Mouse (Mus musculus): ENCODE data around the gene Ifngr1. TPM values are rescaled to one million over a fixed set of nuclear protein-coding genes. Genes with fewer than 3 reads are reported as not detected.
"Not testable (repeated sequence)": the region's sequence is repeated elsewhere in the genome, so short reads cannot be mapped to it uniquely, and the experiment has no call there.

Ifngr1 gene
- total RNA-seq, 2 experiments from 2014 or later, result 25.7 to 28.1 TPM

DNA sequence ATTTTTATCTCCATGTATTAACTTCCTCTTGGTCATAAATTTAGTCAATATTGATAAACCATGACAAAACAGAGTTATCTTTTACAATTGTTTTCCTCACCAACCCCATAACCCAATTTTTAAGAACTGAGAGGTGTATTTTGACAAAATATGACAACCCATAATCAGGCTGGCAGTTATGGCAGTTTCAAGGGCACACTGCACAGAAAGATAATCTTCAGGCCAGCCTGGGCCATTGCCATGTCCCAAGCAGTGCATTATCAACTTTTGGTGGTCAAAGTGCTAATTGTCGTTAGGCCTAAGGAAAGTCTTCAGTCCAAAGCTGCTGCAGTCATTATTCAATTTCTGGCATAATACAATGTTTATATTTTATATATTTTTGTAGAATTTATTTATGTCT, 6.9 kb upstream of the Ifngr1 start:
- DNase-seq, result no peak
- intact Hi-C loops (cut with DNase I), result no loop called here

DNA sequence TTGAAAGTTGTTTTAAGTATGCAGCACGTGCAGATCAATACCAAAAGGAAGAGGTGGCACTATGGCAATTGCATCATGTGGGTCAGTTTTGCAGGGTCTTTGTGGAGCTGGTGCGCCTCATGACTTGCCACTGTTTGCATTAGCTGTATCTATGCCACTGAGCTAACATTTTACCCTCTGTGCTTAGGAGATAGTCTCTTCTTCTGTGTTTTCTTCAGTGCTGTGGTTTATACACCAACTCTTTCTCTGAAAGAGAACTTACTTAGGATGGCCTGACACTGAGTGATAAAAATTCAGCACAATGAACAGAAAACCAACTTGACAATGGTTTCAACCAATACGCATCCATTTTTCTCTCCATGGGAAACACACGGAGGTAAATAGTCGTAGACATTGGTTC, 5.9 kb upstream of the Ifngr1 start:
- intact Hi-C loops (cut with DNase I), result no loop called here
- no peak for DNase-seq

DNA sequence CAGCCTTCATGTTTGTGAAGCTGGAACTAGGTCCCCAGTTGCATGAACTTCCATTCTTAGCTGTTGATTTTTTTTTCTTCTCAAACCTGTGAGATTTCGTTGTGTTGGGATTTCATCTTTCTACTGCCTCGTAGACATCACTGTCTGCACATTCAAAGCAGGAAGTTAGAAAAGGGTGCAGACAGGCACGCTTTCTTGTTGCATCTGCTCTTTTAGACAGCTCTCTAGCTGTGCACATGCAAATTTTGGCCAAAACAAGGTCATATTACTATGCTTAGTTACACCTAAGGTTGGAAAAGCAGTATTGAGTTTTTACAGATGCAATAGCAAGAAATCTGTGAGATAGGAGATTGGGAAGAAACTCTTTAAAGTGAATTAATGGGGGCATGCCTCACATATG, 4.5 kb upstream of the Ifngr1 start:
- intact Hi-C loops (cut with DNase I), result no loop called here

DNA sequence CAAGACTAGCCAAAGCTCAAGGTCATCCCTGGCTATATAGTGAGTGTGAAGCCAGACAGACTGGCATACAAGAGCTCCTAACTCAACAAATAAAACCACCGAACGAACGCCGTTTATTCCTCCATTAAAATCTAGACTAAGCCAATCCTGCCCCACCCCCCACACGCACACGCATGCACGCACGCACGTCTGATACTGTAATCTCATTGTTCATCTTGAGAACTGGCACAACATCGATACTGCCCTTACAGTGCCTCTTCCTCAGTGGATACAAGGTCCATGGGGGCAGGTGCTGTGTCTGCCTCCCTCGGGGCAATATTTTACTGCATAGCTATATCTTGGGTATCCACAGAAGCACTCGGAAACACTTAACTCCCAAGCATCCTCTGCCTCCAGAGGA, 2.1 kb upstream of the Ifngr1 start:
- intact Hi-C loops (cut with DNase I), result no loop called here
- DNase-seq, result no peak

More for the DNA sequence above, 4.5 kb upstream of the Ifngr1 start:
- no peak for DNase-seq

DNA sequence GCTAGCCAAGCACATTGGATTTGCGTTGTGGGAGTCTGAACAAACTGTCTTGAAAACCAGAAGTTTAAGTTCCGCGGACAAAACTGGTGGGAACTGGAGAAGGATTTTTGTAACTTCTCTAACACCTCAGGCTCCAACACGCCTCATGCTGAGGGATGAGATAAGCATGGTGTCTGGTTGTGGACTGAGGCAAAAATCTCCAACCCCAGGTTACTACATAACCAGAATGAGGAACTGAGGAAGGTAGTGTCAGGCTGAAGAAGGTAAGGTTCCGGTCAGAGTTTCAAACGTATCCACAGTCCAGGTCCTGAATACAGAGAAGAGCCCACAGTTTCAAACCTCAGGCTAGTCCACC, 486 bp upstream of the Ifngr1 start:
- intact Hi-C loops (cut with DNase I), result no loop called here
- no peak for DNase-seq

DNA sequence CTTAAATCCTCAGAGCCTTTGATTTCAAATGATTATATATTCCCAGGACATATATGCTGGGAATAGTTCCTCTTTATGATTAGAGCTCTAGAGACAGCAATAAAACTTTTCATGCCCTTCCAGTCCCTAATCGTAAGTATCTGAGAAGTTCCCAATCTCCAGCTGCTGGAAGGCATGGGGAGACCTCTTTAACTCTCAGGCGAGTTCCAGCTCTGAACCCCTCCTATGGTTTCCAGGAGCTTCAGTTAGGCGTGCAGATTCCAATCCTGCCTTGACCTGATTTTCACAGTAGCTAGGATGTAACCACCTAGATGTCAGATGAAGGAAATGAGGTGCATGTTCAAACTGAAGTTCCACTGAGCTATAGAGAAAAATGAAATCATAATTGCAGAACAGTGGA, 807 bp downstream of the Ifngr1 start:
- intact Hi-C loops (cut with DNase I), result no loop called here
- no peak for DNase-seq

DNA sequence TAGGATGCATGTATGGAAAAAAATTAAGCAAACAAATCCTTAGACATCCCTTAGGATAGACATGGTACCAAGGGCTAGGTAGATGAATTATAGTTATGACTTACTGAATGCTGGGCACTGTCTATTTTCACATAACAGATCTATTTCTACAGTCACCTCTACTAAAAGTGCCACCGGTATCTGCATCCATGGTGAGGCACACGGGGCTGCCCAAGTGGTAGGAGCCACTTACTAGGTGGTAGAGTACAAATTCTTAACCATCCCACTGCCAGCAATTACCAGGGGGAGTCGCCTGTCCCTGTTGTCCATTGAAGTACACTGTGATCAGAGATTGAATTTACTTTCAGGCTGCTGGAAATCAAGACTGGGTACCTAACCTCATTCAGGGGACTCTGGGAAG, 1.5 kb downstream of the Ifngr1 start:
- DNase-seq, result no peak
- intact Hi-C loops (cut with DNase I), result no loop called here

DNA sequence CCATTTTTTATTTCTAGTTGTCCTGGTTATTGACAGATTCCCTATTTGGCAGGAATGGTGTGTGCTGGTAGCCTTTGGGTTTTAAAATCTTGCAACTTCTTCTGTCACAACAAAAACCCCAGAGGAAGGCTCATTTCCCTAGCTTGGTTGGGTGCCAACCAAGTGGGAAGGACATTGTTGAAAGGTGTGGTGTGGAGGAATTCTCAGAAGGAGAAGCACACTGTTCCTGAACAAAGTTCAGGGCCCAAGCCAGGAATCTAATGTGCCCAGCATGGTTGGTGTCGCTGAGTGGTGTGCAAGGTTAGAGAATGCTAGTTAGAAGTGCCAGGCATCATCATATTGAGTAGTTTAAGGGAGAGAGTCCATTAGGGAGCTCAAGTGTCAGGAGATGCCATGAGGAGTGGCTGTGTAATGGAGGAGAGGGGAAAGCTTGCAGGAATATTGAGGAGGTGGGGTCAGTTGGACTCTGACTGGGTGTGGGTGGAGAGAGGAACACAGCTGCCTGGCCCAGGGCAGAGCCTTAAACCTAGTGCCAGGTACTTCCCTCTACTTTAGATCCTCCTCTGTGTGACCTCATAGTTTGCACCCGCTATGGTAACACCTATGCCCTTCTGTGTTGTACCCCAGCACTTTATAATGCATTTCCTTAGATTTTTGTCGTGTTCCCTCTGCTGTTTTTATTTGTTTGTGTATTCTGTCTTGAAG, 2.6 kb downstream of the Ifngr1 start:
- intact Hi-C loops (cut with DNase I), result no loop called here
- DNase-seq, result no peak

DNA sequence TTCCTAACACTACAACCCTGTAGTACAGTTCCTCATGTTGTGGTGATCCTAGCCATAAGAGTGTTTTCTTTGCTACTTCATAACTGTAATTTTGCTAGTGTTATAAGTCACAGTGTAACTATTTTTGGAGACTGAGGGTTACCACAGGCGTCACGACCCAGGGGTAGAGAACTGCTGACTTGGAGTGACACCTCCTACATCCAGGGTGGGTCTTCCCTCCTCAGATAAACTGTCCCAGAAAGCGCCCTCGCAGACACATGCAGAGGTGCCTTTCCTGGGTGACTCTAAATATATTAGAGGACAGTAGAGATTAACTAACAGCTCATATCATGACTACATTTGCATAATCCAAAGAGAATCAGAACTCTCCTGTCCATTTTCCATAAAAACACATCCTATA, 5.1 kb downstream of the Ifngr1 start:
- intact Hi-C loops (cut with DNase I), result no loop called here
- no peak for DNase-seq

DNA sequence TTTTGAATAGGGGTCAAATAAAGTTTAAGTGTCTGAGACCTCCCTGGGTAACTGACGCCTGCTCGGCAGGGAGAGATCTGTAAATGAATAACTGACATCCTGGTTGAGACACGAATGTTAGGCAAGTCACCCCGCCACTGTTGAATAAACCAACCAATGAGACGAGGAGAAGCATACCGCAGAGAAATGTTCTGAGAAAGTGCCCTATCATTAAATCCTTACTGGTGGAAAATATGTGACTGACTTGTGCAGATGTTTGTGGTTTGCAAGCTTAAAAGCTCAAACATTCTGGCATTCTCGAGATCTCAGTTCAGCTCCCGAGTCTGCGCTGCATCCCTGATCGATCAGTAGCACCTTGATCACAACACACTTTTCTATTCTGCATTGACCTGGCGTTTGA, 6.3 kb downstream of the Ifngr1 start:
- intact Hi-C loops (cut with DNase I), result no loop called here
- no peak for DNase-seq

DNA sequence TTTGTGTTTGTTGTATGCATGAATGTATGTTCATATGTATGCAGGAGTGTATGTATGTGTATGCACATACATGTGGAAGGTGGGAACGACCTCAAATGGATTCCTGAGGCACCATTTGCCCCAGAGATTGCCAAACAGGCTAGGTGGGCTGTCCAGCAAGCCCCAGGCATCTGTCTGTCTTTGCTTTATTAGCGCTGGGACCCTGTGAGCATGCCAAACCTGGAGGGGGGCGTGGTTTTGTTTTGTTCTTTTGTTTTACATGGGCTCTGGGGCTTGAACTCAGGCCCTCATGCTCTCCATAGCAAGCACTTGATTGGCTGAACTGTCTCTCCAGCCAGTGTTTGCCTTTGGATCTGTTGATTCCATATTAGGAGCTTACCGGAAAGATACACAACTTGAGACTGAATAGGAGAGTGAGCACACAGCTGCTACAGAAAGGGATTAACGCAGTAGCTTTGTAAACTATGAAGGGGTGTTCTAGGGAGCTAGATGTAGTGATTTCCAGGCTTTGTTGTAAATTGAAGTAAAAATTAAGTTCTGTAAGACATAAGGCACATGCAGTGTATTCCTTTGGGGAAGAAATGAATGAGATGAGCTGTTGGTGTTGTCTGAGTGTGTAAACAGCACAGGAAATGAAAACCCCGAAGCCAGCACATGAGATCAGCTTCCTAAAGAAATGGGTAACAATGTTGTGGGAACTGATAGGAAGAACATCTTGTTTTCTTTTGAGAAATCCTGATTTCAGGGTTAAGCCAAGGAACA, 7.8 kb downstream of the Ifngr1 start:
- DNase-seq, result no peak
- intact Hi-C loops (cut with DNase I), result no loop called here

DNA sequence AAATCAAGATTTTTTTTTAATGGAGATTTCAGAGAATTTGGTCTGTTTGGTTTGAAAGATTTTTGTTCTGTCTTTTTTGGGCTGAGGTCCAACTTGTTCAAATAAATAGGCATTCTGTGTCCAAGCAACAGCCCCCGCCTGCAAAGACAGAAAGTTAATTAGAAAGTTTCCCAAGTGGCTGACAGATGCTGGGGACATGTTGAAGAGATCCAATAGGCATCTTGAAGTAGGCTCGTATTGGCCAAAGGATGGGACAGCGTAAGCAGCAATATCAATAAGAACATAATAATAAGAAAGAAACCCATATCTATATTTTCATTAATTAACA, 8.3 kb downstream of the Ifngr1 start:
- intact Hi-C loops (cut with DNase I), result no loop called here
- no peak for DNase-seq

DNA sequence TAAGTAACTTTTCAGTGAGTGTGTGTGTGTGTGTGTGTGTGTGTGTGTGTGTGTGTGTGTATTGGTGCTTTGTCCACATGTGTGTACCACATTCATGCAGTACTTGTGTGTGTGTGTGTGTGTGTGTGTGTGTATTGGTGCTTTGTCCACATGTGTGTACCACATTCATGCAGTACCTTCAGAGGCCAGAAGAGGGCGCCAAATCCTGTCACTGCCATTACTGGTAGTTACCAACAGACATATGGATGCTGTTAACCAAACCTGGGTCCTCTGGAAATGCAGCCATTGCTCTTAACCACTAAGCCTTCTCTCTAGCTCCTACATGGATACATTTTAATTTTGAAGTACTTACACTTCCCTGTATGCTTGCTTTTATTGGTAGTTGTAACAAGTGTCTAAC, 9.8 kb downstream of the Ifngr1 start:
- intact Hi-C loops (cut with DNase I), result not testable (repeated sequence)

DNA sequence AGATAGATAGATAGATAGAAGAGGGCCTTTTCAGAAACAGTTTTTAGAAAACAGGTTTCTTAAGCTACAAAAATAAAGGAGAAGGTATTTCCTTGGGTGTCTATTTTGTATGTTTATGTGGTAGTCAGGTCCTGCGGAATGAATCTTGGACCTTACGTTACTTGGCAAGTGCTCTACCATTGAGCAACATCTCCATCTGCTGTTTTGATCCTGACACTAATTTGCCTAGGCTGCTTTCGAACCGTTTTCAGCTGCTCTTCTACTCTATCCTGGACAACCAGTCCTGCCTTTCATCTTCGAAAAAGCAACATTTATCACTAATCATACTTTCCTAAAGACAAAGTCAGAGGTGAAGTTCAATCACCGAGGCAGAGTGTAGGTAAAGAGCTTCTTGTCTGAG, 11.5 kb downstream of the Ifngr1 start:
- DNase-seq, result no peak
- intact Hi-C loops (cut with DNase I), result no loop called here

More for the DNA sequence above, 9.8 kb downstream of the Ifngr1 start:
- not testable (repeated sequence) for DNase-seq

DNA sequence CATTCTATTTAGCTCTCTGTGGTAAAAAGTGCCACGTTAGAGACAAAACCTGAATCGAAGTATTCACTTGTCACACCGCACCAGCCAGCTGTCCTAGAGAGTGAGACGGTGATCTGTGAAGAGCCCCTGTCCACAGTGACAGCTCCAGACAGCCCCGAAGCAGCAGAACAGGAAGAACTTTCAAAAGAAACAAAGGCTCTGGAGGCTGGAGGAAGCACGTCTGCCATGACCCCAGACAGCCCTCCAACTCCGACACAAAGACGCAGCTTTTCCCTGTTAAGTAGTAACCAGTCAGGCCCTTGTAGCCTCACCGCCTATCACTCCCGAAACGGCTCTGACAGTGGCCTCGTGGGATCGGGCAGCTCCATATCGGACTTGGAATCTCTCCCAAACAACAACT, 17.4 kb downstream of the Ifngr1 start:
- intact Hi-C loops (cut with DNase I), result no loop called here
- DNase-seq, result no peak

DNA sequence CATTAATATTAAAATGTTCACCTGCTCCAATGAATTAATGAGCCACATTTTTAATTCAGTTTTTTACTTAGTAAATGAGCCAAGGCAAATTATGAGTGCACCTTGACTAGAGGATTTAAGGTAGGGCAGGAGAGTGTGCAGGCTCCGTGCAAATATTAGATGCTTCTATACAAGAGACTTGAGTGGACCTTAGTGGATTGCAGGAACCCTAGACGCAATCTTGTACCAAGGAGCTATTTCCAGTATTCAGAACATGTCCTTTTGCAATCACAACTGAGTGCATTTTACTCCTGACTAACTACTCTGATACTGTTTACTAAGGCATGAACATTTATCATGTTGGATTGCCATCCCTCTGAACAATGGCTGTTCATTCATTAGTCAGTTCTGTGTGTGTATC, 19.9 kb downstream of the Ifngr1 start:
- no peak for DNase-seq
- intact Hi-C loops (cut with DNase I), result no loop called here

DNA sequence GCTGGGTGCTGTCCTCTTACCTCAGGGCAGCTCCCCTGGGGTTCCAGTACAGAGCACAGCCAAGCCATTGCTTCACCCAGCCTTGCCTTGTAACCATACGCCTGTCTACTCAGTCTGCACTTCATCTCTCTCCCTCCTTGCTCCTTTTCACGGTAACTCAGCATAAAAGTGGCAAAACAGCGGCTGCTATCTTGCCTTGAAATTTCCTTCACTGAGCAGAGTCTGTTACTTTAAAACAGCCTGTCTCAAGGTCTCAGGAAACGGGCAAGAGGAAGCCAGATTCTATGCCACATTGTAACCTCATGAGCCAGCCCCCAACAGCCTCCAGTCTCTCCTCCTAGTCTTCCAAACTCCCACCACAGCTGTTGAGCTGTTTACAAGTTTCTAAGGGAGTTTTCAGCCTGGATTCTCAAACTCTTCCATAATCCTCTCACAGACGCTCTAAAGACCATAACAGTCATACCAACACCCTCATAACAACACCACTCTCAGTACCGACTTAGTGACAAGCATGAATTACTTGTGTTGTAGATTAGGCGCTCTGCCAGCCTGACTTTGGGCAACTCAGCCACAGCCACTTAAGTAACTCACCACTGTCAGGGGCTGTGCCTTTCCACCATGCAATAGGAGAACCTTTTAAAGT, 21.5 kb downstream of the Ifngr1 start:
- intact Hi-C loops (cut with DNase I), result no loop called here
- DNase-seq, result no peak

DNA sequence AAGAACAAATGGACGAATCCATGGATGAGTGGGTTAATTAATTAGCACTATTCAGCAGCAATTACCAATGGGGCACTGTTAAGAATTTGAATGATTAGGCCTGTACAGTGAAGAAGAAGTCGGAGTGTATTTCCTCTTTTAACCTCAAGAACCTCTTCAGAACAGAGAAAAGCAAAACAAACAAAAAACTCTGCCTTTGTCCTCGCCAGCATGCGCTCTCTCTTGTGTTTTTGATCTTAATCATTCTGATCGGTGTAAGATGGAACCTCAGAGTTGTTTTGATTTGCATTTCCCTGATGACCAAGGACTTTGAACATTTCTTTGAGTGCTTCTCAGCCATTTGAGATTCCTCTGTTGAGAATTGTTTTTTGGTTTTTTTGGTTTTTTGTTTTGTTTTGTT, 28.0 kb downstream of the Ifngr1 start:
- intact Hi-C loops (cut with DNase I), result no loop called here
- no peak for DNase-seq

DNA sequence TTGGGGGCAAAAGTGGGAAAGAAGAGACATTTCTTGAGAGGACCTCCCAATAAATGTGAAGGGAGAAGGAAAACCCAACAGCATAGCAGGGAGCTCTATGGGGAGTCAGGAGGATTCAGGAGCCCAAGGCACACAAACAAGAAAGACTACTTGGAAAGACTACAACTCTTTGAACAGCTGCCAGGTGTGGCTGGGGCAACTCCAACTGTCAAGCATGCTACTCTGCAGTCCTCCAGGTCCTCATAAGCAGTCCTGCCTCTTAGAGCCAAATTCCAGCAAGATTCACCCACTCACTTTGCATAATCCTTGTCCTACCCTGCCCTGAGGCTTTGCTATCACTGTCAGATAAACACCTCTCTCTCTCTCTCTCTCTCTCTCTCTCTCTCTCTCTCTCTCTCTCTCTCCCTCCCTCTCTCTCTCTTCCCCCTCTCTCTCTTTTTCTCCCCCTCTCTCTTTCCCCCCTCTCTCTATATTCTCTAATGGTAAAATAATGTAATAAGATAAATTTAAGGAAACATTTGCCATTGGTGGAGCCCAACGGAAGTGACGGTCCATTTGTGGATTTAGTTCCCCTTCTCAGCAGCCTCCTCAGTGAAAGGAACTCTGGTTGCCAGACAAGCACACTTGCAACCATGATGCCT, 29.8 kb downstream of the Ifngr1 start, which contains the start of gene Il22ra2:
TSS of gene Il22ra2 (plus strand) at position 591 of the 641 bp plus-strand sequence.
- intact Hi-C loops (cut with DNase I), result no loop called here
- no peak for DNase-seq

DNA sequence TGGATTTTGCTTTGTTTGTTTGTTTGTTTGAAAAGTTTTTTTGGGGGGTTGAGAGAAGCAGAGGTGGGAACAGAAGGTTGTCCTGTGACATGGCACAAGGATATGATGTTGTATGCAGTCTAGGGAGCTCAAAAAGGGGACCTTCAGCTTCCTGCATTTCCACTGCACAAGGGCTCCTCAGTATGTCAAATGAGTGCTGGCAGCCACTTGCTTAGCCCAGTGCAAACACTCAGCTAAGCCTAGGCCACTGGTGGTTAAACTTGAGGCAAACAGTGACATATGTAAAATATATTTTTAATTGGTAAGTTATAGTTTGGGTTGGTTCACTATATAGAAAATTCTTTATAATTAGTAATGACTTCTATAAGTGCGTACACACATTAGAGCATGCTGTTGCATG, 32.9 kb downstream of the Ifngr1 start:
- no peak for DNase-seq

DNA sequence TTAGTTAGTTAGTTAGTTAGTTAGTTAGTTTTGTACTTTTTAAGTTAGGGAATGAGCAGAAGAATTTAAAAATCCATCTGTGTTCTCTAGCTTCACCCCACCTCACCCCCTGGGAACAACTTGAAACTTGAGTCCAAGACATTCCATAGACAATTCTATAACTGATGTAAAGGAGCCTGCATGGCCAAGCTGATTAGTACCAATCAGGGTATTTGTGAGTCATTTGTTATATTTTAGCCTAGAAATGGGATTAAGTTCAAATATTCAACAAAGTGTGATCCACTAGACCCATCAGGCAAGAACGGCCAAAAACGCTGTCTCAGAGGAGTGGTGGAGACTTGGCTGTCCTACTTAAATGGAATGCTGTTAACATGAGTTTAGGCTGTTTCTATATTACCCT, 35.6 kb downstream of the Ifngr1 start:
- intact Hi-C loops (cut with DNase I), result no loop called here
- DNase-seq, result no peak

More for the DNA sequence above, 32.9 kb downstream of the Ifngr1 start:
- intact Hi-C loops (cut with DNase I), result no loop called here
